Mouse (Mus musculus) E14TG2a.4 (cell line): ENCODE measurements around the gene Pax7.

Experiments
- H3K27me3 ChIP-seq: 2 replicates; pipeline ENCODE4 v1.6.1; 2014; ENCODE audit warnings: low read length, control low read depth; ENCODE audit not compliant: insufficient read depth
- H3K36me3 ChIP-seq: 2 replicates; pipeline ENCODE4 v1.6.1; 2014; ENCODE audit warnings: low read length, control low read depth; ENCODE audit not compliant: insufficient read depth
- H3K4me1 ChIP-seq: replicated peaks from 2 replicates; pipeline ENCODE4 v1.6.1; 2014; ENCODE audit warnings: low read depth, low read length, control low read depth
- H3K4me3 ChIP-seq: replicated peaks from 2 replicates; pipeline ENCODE4 v1.5.1; 2014; ENCODE audit warnings: mild to moderate bottlenecking, low read length
- H3K9me3 ChIP-seq: 2 replicates; pipeline ENCODE4 v1.6.1; 2014; ENCODE audit warnings: low read length, control low read depth
- CTCF ChIP-seq: conservative IDR thresholded peaks from 2 replicates; pipeline ENCODE4 v1.5.1; 2014; ENCODE audit warnings: low read length
- NANOG ChIP-seq: IDR thresholded peaks from 2 replicates; pipeline ENCODE4 v1.6.1; 2014; ENCODE audit warnings: borderline replicate concordance, low read length, mixed read lengths
- POU5F1 ChIP-seq: IDR thresholded peaks from 2 replicates; pipeline ENCODE4 v1.6.1; 2014; ENCODE audit warnings: low read length, borderline replicate concordance

Gene Pax7

GRCm38 (mm10) chr4:139833036-139833634, at the start of gene Pax7:
TSS of gene Pax7 (minus strand) at chr4:139833528.
- Histone ChIP-seq H3K4me1 (peaks cover 92% of the 10 kb centered on the region), H3K36me3 (no peaks in the 10 kb centered on the region), H3K27me3 (peaks cover 98% of the 10 kb centered on the region), H3K9me3 (peaks cover 10% of the 10 kb centered on the region; the same call in 1 of the 2 replicates), H3K4me3 (peak within 1 kb of the TSS; percentile 72)
- TF ChIP-seq CTCF (no peak), POU5F1 (0 out of 2 replicates have a peak, but pooled peaks have one; percentile 25), NANOG (no peak)

- Histone ChIP-seq H3K9me3 (no peaks in the 10 kb centered on the region), H3K4me1 (peaks cover 4% of the 10 kb centered on the region), H3K4me3 (no peak overlapping the region), H3K27me3 (peaks cover 10% of the 10 kb centered on the region), H3K36me3 (no peaks in the 10 kb centered on the region)
- TF ChIP-seq CTCF (no peak), NANOG (no peak), POU5F1 (no peak)
Observed at GRCm38 (mm10) chr4:139881796-139882195, 48.5 kb upstream of the Pax7 start.

DNA sequence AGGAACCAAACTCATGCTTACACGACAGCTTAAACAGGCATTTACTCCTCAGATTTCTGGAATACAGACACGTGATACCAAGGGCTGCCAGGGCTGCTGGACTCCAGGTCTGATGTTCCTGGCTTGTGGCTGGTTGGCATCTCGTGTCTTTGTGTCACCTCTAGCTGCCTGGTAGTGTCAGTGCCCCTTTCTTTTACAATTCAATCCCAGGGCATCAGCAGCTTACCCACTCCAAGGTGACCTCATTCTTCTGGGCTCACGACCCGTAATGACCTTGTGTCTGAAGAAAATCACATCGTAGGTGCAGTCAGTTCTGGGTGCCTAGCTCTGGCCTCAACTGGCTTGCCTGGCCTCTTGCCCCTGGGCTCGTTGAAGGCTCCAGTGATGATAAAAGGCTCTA, 46.0 kb upstream of the Pax7 start:
- H3K27me3 ChIP-seq: peaks cover 9% of the 10 kb centered on the region
- TF ChIP-seq CTCF: no peak
- no peak overlapping the region for H3K4me3 ChIP-seq
- no peaks in the 10 kb centered on the region for H3K9me3 ChIP-seq
- peaks cover 10% of the 10 kb centered on the region for H3K4me1 ChIP-seq
- no peaks in the 10 kb centered on the region for H3K36me3 ChIP-seq

DNA sequence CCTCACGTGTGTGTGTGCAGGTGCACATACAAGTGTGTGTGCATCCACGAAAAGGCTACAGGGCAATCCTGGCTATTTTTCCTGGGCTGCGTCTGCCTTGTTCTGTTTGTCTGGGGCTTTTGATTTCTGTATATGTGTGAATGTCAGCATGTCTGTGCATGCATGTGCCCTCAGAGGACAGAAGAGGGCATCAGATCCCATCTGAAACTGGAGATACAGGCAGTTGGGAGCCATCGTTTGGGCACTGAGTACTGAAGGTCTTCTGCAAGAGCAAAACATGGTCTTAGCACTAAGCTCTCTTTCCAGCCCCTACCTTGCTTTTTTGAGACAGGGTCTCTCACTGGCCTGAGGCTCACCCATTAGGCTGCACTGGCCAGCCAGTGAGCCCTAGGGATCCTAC, 45.1 kb upstream of the Pax7 start:
- Histone ChIP-seq H3K9me3 (no peaks in the 10 kb centered on the region), H3K4me1 (peaks cover 10% of the 10 kb centered on the region), H3K4me3 (no peak overlapping the region), H3K36me3 (no peaks in the 10 kb centered on the region), H3K27me3 (no peaks in the 10 kb centered on the region)
- TF ChIP-seq NANOG (no peak), POU5F1 (no peak), CTCF (no peak)

GRCm38 (mm10) chr4:139877269-139877668, 43.9 kb upstream of the Pax7 start:
- Histone ChIP-seq H3K27me3 (no peaks in the 10 kb centered on the region), H3K4me3 (no peak overlapping the region), H3K9me3 (no peaks in the 10 kb centered on the region), H3K36me3 (no peaks in the 10 kb centered on the region), H3K4me1 (peaks cover 17% of the 10 kb centered on the region)
- TF ChIP-seq CTCF: peak; percentile 79
- no peak for TF ChIP-seq NANOG
- TF ChIP-seq POU5F1: no peak

DNA sequence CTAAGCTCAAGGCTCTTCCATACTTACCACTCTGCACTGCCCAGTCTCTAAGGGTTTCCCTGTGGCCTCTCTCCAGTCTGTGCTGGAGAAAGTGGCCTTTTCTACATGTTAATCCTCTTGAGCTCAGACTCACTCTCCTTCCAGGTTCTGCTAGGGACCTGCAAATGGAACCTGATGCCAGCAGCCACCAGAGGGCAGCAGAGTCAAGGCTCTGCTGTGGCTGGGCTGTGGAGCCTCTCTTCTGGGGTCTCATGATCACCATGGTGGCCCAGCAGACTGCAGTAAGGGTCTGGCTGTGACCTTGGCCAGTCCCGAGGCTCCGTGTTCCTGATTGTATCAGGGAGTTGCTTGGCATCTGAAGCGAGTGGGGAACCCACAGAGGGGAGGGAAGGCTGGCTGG, 39.3 kb upstream of the Pax7 start:
- H3K4me1 ChIP-seq: peaks cover 23% of the 10 kb centered on the region
- H3K36me3 ChIP-seq: no peaks in the 10 kb centered on the region
- H3K4me3 ChIP-seq: no peak overlapping the region
- H3K9me3 ChIP-seq: peaks cover 3% of the 10 kb centered on the region; the same call in 1 of the 2 replicates
- no peaks in the 10 kb centered on the region for H3K27me3 ChIP-seq
- peak; percentile 89 for TF ChIP-seq CTCF
- TF ChIP-seq POU5F1: no peak

DNA sequence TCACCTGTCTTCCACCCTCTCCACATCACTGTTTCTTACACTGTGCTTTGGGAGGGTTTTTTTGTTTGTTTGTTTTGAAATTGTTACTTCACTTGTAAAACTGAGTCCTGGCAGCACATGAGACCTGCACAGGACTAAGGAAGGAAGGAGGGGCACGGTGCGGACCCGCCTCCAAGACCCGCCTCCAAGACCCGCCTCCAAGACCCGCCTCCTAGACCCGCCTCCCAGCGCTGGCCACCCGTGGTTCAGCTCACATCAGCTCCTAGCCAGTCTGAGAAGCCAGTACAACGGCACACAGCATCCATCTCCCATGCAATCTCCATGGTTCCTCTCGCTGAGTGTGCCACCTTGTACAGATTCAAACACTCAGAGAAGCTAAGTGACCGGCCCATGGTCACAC, 38.4 kb upstream of the Pax7 start:
- Histone ChIP-seq H3K9me3 (peaks cover 3% of the 10 kb centered on the region; the same call in 1 of the 2 replicates), H3K27me3 (no peaks in the 10 kb centered on the region), H3K4me1 (peaks cover 18% of the 10 kb centered on the region), H3K36me3 (no peaks in the 10 kb centered on the region), H3K4me3 (no peak overlapping the region)
- TF ChIP-seq NANOG (no peak), CTCF (no peak), POU5F1 (no peak)

GRCm38 (mm10) chr4:139863218-139863617, 29.9 kb upstream of the Pax7 start:
- H3K27me3 ChIP-seq: peaks cover 9% of the 10 kb centered on the region
- no peak overlapping the region for H3K4me3 ChIP-seq
- no peaks in the 10 kb centered on the region for H3K36me3 ChIP-seq
- TF ChIP-seq CTCF: no peak
- TF ChIP-seq NANOG: no peak
- no peak for TF ChIP-seq POU5F1
- H3K4me1 ChIP-seq: peaks cover 5% of the 10 kb centered on the region; the same call in 1 of the 2 replicates
- peaks cover 2% of the 10 kb centered on the region; the same call in 1 of the 2 replicates for H3K9me3 ChIP-seq

DNA sequence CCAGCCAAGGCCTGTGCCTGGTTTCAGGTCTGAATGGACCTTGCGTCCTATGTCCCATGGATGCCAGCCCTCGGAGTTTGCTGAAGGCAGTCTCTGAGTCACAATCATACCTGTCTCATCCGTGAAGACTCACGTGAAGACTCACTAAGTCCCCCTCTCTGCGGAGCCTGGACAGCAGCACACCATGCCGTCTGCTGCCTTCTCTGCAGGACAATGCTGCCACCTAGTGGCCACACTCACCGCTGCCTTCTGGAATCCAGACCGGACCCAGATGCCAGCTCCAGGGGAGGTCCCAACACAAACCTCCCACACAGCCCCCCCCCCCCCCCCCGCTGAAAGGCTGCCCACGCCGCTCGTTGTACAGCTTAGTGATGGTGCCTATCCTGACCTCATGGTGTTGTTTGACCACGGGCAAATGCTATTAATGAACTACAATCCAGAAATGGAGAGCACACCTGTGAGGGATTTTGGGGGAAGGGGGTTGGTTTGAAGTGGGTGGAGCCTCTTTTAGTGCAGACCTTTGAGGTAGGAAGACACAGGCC, 25.4 kb upstream of the Pax7 start:
- Histone ChIP-seq H3K4me1 (peaks cover 5% of the 10 kb centered on the region; the same call in 1 of the 2 replicates), H3K9me3 (no peaks in the 10 kb centered on the region), H3K27me3 (peaks cover 48% of the 10 kb centered on the region), H3K36me3 (no peaks in the 10 kb centered on the region), H3K4me3 (no peak overlapping the region)
- TF ChIP-seq CTCF (peak; percentile 56), POU5F1 (no peak)
